In genomic region chr9:48073096-48073495, GRCm38 (mm10) we compare ENCODE assay signal across 27 mouse cellular contexts.
DNase-seq lines count a peak whose midpoint lies in the region; TF ChIP-seq lines count a peak whose summit lies in the region.
"Had no signal": no experiment of that assay in that cellular context is flagged by ENCODE, and none has a peak within 500 bp of the region (broad histone marks: within the 10 kb centered on the region; RNA-seq: fewer than 3 reads in every experiment).

No protein-coding gene starts in this region.

- peak overlapping the region; percentile 79 for H3K27ac ChIP-seq in left cerebral cortex, adult 2 months
- H3K27ac ChIP-seq: embryonic facial prominence, embryonic 10.5 days; embryonic facial prominence, embryonic 15.5 days; forebrain, embryonic 12.5 days; heart, embryonic 13.5 days; hindbrain, embryonic 14.5 days; limb, embryonic 13.5 days; lung, embryonic 15.5 days; midbrain, embryonic 10.5 days; neural tube, embryonic 12.5 days had no signal

- no peak overlapping the region for H3K4me3 ChIP-seq in left cerebral cortex, adult 2 months
- H3K4me3 ChIP-seq: embryonic facial prominence, embryonic 10.5 days; embryonic facial prominence, embryonic 15.5 days; forebrain, embryonic 12.5 days; heart, embryonic 13.5 days; limb, embryonic 13.5 days; lung, embryonic 15.5 days; midbrain, embryonic 10.5 days; myocyte; neural tube, embryonic 12.5 days had no signal

- no peak for TF ChIP-seq CTCF in left cerebral cortex, adult 2 months (IDR thresholded peaks at IDR 0.05)

- intact Hi-C loops in left cerebral cortex, adult 2 months (cut with DNase I) = loop anchor here (2.0 to 10.0 kb wide), 8 partner anchors 36 to 538 kb away; partner anchors contain the start of genes Cadm1 and Nxpe4

- DNase-seq in layer of hippocampus, adult 9-11 months = peak; percentile 27
- no peak for DNase-seq in layer of hippocampus, adult 9-10 months (ENCODE audit: low spot score)
- DNase-seq in right cerebral cortex, adult 2 months (ENCODE audit: low spot score in 2 of 2) = peak; percentile 71 to 81
- no peak for DNase-seq in right cerebral cortex, postnatal 4 days
- peak; percentile 27 to 68 for DNase-seq in left cerebral cortex, adult 2 months (ENCODE audit: extremely low spot score in 1 of 2, low spot score in 2 of 2)
- DNase-seq in right cerebral cortex, postnatal 36 days (ENCODE audit: low spot score in 2 of 2) = peak; percentile 77 to 88
- DNase-seq in testis, postnatal 10 days (ENCODE audit: low spot score) = no peak
- DNase-seq in B cell, adult 2 months = no peak
- DNase-seq: adrenal gland, postnatal 36 days; cerebellum, adult 8-10 months; cerebellum, postnatal 25 days; forebrain, postnatal 0 days; heart, postnatal 10 days; kidney, adult 9 months; kidney, postnatal 10 days; layer of hippocampus, postnatal 36 days; thymus, postnatal 25 days had no signal

Comparison
In these comparisons a context has a peak if more than half of its experiments do, and no peak if none do; other contexts are left out.
1. DNase-seq: peak in layer of hippocampus, adult 9-11 months (single experiment), right cerebral cortex, adult 2 months (2 of 2), left cerebral cortex, adult 2 months (2 of 2) and right cerebral cortex, postnatal 36 days (2 of 2); none in layer of hippocampus, adult 9-10 months (single experiment), right cerebral cortex, postnatal 4 days (single experiment), testis, postnatal 10 days (single experiment) and B cell, adult 2 months (0 of 2).